Mouse (Mus musculus): Measurements from ENCODE around the gene Cmas.
A peak's percentile ranks its signal among the peaks of the same experiment; 100 is the strongest.

Cmas gene

DNA sequence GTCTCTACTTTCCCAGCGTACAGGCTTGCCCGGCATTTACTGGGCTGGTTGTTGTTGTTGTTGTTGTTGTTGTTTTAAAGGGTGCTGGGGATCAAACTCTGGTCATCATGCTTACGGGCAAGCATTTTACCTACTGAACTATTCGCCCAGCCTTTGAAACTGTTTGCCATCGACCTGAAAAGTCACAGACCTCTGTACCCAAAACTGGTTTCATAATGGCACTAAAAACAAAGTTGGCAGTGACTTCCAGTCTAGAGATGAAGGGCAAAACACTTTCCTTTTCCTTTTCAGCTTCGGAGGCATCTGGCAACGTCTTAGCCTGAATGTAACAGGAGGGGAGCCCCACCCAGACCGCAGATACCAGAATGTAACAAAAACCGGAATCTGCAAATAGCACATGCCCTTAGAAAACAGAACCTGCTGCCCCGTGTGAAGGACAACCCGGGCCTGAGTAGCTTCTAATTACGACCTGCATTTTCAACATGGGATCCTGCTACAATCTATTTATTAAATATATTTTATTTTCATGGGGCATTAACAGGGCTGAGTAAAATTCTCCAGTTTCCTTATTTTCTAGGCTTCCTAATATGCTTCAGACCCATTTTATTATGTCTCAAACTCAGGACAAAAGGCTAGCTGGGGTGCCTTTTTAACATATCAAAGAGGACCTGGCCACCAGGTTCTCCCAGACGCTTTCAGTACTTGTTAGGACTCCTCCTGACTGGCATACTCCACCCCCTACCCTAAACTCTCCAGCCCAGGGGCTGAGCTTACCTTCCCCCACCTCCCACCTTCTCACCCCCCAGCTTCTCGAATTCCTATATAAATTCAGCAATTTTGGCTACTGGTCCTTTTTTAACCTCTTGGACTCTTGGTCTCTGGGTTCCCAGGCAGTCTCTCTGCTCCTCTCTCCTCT, 3.9 kb upstream of the Cmas start:
- no peak for DNase-seq (ENCODE audit: low spot score in 2 of 2)

- DNase-seq (ENCODE audit: low spot score in 2 of 2), result peak in 1 of 2 experiments; percentile 21
Measured at GRCm38 (mm10) chr6:142757334-142757965, 964 bp downstream of the Cmas start.

DNA sequence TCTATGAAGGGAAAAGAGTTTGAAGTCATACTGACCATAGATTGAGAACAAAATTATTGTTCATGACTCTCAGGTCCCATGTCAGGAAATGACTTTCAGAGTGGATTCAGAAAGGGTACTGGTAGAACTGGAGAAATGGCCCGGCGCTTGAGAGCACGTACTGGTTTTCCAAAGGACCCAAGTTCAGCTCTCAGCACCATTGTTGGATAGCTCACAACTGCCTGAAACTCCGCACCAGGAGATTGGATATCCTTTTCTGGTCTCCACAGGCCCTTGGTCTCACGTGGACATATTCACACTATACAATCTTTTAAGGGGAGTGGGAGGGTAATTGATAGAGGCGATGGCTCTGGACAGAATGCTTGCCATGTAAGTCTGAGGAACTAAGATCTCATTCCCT, 1.5 kb downstream of the Cmas start:
- DNase-seq (ENCODE audit: low spot score in 2 of 2), result peak; percentile 30 to 32

DNA sequence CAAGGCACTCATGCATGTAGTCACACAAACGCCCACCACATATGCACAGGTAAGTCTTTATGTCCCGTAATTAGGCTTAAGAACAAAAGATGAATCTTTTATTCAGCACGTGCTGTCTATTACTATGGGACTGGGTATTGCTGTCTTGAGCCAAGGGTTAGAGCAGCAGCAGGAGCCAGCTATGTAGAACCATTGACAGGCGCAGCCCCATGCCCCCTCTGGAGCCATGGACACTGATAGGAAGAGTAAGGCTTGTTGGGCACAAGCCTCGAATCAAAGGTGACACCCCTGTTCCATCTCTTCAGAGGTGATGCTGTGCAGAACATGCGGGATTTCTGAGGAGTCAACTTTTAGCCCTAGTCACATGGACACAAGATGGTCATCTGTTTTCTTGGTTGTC, 2.1 kb downstream of the Cmas start:
- DNase-seq (ENCODE audit: low spot score in 2 of 2), result no peak

DNA sequence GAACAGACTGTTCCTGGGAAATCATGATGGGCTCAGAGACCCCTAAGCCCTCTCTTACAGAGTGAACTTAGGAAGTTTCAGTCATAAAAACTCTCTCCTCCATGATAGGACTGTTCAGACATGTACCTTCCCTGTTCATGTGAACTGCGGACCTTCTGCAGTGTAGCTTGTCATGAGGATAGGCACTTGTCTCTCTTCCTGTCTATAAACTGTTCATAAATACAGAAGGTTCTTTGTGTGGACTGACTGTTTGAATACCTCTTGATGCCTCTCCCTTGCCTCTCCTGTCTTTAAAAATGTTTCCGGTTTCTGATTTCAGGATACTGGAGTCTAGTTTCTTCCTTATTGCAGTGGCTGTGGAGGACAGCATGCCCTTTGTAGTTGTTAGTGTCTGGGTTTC, 3.1 kb downstream of the Cmas start:
- peak in 1 of 2 experiments; percentile 2 for DNase-seq (ENCODE audit: low spot score in 2 of 2)

DNA sequence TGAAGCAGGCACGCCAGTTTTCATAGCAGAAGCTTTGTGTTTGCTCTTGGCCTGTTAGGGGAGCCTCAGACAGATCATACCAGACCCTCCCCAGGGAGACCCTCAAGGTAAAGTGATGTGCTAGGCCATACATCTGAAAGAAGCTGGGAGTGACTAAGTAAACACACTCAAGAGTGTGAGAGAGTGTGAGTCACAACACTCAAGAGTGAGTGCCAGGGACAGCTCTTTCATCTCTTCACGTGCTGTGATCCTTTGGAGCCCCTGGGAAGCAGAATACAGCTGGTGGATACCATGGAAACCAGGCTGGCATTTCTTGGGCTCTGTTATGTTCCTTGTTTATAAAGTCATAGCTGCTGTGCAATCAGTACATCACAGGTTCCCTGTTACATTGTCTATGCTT, 8.4 kb downstream of the Cmas start:
- DNase-seq (ENCODE audit: low spot score in 2 of 2), result peak in 1 of 2 experiments; percentile 30

DNA sequence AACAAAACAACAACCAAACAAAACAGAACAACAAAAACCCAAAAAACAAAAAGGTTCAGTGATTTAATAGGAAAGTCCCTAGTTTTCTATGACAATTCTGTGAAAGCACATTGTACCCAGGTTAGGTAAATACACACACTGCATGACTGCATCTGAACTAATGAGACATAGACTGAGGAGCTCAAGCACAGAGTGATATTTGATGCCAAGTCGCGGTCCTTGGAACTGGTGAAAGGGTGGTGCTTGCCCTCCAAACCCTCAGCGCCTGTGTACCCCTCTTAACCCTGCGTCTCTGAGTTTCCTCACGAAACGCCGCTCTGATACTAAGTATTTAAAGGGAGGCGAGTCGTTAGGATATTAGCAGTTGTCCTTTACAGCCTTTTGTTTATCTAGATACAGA, 10.8 kb downstream of the Cmas start:
- DNase-seq (ENCODE audit: low spot score in 2 of 2), result no peak

GRCm38 (mm10) chr6:142769896-142770295, 13.4 kb downstream of the Cmas start:
- DNase-seq (ENCODE audit: low spot score in 2 of 2), result no peak

DNA sequence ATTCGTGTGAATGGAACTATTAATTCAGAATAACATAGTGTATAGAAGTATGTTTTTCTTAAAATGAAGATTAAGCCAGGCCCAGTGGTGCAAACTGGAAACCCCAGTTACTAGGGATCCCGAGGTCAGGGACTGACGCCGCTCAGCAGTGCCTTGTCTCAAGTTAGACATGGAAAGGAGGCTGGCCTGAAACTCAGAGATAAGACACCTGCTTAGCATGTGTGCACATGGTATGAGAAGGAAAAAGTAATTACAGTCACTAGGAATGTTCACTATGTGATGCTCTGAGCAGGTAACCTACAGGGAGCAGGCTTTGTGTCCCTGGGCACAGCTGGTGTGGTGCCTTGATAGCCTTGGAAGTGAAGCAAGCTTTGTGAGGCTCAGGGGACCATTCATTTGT, 15.2 kb downstream of the Cmas start:
- DNase-seq (ENCODE audit: low spot score in 2 of 2), result no peak

DNA sequence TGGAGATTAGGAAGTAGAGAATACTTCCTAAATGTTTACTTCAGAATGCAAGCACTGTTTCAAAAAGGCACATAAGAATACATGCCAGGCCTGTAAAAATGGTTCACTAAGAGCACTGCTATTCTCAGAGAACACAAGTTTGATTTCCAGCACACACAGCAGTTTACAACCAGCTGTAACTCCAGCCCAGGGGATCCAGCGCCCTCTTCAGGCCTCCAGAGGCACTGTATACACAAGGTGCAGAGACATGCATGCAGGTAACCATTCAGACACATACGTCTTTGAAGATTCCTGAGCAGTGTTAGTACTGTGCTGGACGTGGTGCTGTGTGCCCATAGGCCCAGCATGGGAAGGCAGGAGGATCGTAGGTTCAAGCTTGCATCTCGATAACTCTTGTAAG, 17.1 kb downstream of the Cmas start:
- no peak for DNase-seq (ENCODE audit: low spot score in 2 of 2)

GRCm38 (mm10) chr6:142776935-142777334, 20.4 kb downstream of the Cmas start:
- no peak for DNase-seq (ENCODE audit: low spot score in 2 of 2)

DNA sequence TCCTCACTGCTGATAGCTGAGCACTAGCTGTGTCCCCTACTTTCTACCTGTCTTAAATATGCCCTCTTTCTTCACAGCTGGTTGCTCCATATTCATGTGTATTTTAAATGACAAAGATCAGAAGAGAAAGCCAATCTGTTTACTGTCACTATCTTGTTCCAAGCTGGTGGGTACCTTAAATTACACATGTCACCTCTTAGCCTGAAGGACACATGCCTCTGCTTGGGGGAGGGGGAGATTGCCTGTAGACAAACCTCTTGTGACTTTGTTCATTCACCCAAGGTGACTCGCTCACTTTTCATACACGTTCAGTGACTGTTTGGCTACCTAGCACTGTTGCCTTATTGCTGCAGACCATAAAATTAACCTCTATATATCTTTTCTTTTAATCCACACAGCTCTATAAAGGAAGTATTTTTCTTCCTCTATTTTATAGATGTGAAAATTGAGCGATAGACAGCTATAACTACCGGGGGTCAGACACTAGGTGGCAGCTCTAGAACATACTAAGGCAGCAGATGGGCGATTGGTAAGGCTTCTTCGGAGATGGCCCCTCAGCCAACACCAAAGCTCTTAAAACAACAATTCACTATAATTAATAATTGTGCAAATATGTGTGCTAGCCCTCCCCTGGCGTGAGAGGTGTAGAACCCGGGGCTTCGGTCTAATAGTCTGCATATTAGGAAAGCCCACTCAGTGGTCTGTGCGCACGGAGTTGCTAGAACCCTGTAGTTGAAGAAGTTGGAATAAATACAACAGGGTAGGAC, 22.7 kb downstream of the Cmas start:
- peak; percentile 72 to 76 for DNase-seq (ENCODE audit: low spot score in 2 of 2)

DNA sequence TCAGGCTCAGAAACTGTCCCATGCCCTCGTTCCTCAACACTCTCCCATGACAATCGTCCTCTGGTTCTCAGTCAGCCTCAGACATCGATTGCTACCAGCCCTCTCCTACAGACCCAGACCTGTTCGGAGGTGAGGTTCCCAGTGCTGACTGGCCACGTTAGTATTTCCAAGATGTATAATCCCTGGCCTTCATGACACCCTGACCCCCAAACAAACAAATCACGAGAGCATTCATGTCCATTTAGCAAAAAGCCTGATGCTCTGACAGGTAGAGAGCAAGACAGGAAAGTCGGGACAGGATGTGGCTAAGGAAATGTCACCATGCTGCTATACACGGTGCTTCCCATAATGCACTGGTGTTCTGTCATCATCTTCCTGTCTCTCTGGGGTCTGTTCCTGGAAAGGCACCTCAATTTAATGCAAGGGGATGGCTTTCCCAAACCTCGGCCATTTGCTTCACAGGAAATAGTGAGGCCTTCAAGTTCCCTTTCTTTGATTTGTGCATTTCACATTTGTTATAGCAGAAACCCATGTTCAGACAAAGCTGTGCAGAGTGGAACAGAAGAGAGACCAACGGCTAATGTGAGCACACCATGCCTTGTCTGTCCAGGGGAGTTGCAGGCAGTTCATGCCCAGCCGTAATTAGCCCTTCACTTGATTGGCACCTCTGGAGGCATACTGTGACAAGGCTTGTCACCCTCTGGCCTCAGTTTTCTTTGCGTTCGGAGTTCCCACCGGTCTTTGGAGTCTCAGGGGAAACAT, 23.5 kb downstream of the Cmas start:
- no peak for DNase-seq (ENCODE audit: low spot score in 2 of 2)

DNA sequence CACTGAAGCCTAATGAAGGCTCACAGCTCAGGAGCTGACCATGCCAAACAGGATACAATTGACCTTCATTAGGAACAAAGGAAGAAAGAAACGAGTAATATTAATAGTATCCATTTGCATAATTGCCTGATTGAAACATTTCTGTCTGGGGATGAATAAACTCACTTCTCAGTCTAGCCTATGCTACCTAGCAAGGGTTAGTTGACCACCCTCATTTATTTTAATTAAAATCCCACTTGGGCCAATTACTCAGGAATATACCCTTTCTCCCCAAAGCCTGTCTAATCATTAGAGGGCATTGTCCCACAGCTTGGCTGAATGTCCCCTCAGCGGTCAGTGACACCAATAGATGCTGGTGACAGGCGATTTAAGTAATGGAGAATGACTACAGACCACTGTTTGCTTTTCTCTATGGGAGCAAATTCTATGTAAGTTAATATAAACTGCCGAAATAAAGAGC, 24.1 kb downstream of the Cmas start:
- DNase-seq (ENCODE audit: low spot score in 2 of 2), result no peak

GRCm38 (mm10) chr6:142781286-142781685, 24.8 kb downstream of the Cmas start:
- DNase-seq (ENCODE audit: low spot score in 2 of 2), result no peak

DNA sequence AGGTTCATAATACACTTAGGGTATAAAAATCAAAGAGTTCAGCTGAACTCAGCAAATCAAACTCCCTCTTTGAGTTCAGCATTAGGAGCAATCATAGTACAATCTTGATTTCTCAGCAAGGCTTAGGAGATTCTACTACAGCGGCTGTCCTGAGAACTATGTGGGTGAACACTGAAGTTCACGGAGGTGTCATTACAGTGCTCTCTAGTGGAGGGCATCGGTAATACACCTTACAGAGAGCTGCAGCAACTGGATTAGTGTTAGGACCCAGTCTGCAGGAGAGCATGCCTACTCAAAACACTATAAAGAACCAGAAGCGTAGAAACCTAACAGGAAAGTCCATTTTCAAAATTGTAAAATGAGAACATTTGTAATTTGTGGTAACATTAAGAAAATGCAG, 28.9 kb downstream of the Cmas start:
- DNase-seq (ENCODE audit: low spot score in 2 of 2), result peak in 1 of 2 experiments; percentile 53

GRCm38 (mm10) chr6:142786106-142786505, 29.6 kb downstream of the Cmas start:
- DNase-seq (ENCODE audit: low spot score in 2 of 2), result no peak

DNA sequence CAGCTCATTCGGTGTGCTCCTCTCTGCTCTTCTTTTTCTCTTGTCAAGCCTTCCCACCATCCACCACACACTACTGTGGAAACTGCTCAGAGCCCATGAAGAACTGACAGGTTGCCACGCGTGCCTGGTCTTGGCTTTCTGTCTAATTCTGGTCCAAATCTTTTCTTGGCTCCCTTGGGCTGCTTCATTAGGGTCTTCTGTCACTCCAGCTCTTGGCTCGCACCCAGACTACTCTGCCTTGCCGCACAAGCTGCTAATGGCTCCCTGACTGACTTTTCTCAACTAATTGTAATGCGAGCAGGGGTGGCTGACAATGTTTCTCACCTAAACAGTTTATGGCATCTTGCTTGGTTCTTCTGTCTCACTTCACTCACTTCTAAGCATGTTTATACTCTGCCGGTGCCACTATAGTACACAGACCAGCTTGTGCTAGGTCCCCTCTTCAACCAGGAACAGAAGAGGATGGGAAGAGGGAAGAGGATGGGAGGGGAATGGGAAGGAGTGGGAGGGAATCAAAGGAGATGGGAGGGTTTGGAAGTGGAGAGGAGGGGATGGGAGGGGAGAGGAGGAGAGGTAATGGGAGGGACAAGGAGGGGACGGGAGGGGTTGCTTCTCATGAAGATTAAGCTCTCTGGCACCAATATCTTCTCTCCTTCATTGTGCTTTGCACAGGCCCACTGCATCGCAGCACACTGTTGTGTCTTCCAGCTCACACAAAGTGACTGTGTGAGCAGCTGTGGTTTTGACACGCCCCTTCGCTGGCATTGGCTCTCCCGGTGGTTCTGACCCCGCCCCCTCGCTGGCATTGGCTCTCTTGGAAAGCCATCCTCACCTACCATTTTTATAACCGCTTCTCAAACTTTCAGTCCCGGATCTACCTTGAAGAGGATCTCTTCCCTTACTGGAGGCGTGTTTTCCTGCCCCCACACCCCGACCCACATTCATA, 31.8 kb downstream of the Cmas start:
- peak; percentile 61 to 64 for DNase-seq (ENCODE audit: low spot score in 2 of 2)

DNA sequence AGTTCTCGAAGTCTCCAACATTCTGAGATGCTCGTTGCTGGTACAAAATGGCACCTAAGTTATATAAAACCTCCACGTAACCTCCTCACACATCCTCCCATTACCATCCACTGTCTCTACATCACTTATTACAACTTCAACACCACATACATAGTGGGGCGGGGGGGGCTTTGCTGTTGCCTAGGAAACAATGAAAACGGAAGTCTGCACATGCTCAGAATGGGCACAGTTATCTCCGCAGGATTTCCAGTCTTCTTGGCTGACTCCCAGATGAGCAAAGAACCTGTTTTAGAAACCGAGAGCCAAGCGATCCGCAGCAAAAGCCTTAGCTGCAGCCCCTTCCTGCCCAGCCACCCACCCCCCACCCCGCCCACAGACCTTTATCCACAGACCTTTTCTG, 33.2 kb downstream of the Cmas start:
- peak in 1 of 2 experiments; percentile 45 for DNase-seq (ENCODE audit: low spot score in 2 of 2)

DNA sequence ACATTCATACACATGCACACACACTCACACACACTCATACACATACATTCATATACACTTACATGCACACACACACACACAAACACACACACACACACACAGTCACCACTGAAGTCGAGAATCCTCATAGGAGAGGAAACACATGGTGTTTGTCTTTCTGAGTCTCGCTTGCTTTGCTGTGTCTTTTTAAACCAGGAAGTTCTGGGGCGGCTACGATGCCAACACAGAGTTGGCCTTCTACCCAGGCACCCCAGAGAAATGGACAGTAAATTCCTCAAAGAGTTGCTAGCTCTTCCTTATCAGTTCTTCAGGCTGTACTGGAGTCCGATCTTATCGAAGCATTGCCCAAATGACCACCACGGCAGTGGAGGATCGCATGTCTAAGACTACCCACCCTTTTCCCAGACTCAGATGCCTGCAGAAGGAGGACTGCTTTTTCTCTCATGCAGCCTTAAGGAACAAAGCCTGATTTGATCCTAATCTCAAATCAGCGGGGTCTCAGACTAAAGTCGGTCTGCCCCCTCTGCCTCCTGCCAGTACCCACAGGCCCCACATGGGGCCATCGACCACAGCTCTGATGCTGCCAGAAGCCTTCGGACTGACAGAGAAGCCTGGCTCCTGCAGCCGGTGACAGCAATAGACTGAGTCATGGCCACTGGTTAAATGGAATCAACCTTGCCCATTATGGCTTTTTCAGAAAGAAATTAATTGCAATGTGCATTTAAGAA, 35.9 kb downstream of the Cmas start:
- DNase-seq (ENCODE audit: low spot score in 2 of 2), result no peak

Data from right cerebral cortex, postnatal 10 days (tissue).